Mouse (Mus musculus): ENCODE data around the gene Abi3. TPM values are rescaled to one million over a fixed set of nuclear protein-coding genes. Genes with fewer than 3 reads are reported as not detected.

Abi3 gene
- polyA plus RNA-seq, 1 experiment from 2014 or later: 1.5 TPM

DNA sequence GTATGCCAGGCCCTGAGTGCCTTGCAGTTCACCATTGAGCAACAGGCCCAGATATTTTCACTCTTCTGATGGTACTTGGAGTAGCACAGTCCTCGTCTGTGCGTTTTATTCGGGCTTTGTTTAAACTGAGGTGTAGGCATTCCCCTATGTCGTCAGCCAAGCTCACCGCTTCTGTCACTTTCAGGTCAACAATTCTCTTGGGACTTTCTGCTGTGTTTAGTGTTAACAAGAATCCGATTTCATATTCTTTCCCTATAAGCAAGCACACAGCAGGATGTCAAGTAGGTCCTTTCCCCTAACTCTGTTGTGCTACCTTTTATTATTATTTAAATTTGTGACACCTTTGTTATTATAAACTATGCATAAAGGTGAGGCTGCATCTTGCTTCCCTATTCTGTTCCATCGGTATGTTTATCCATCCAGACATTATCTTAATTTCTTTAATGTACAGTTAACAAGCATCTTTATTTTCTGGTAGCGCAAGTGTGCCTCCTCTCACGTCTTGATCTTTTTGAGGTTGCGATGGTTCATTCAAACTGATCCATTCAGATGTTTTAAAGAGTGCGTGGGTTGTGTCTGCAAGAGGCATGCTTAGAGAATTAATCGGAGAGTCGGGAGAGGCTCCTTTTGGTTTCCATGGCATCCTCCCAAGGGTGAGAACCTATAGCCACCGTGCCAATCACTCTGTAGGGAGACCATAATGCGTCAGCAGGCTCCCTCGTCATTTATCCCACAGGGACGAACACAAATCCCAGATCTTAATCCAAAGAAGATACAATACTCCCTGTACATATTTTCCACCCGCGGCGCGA, 15.6 kb upstream of the Abi3 start:
- peak overlapping the region; percentile 78 for H3K4me3 ChIP-seq
- peak overlapping the region; percentile 70 for H3K4me2 ChIP-seq
- no peaks in the 10 kb centered on the region for H3K27me3 ChIP-seq
- WGBS: 13% methylated on average over 21 of the region's 21 CpGs
- H3K9me3 ChIP-seq (replicated peaks): no peaks in the 10 kb centered on the region
- H3K27ac ChIP-seq: peak overlapping the region; percentile 79
- no peaks in the 10 kb centered on the region for H3K36me3 ChIP-seq (ENCODE audit: poor library complexity, severe bottlenecking)
- peak overlapping the region; percentile 67 for H3K9ac ChIP-seq
- H3K4me1 ChIP-seq: peaks cover 15% of the 10 kb centered on the region
- ATAC-seq: peak; percentile 21

DNA sequence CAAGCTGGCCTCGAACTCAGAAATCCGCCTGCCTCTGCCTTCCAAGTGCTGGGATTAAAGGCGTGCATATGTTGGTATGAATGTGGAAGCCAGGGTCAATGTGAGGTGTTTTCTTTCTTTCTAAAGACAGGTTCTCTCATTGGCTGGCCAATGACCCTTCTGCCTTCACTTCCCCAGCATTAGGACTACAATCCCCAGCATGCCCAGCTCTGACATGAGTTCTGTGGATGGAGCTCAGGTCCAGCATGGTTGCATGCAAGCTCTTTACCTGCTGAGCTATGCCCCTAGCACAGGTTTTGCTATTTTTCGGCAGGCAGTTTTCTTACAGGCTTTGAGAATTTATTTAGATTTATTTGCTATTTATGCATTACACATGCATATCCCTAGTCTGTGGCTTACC, 15.0 kb upstream of the Abi3 start:
- no peak overlapping the region for H3K27ac ChIP-seq
- 0 out of 2 replicates have a peak overlapping the region, but pooled peaks have one; percentile 78 for H3K4me3 ChIP-seq
- 83% methylated on average over 4 of the region's 4 CpGs for WGBS

DNA sequence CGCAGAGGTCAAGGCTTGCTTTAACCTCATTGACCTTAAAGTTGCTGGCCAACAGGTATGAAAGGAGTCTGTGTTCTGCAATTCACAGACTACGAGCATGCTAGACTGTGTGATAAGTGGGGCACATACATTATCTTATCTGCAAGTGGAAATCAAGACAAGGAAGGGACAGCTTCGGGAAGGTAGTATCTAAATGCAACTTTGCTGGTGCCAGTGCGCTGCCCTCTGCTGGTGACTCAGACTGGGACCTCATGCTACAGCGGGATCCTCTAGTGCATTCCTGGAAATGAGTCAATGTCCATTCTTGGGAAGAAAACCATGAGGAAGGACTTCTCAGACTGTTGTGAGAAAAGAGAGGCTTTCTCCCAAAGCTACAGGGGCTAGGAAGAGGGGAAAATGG, 11.4 kb upstream of the Abi3 start:
- H3K4me2 ChIP-seq: no peak overlapping the region
- 67% methylated on average over 5 of the region's 5 CpGs for WGBS
- H3K27ac ChIP-seq: no peak overlapping the region
- ATAC-seq: no peak
- H3K9ac ChIP-seq: no peak overlapping the region
- no peaks in the 10 kb centered on the region for H3K9me3 ChIP-seq (replicated peaks)
- peaks cover 20% of the 10 kb centered on the region for H3K27me3 ChIP-seq
- no peaks in the 10 kb centered on the region for H3K36me3 ChIP-seq (ENCODE audit: poor library complexity, severe bottlenecking)
- H3K4me3 ChIP-seq: no peak overlapping the region
- peaks cover 7% of the 10 kb centered on the region for H3K4me1 ChIP-seq

More for the DNA sequence above, 15.0 kb upstream of the Abi3 start:
- H3K4me2 ChIP-seq: peak overlapping the region; percentile 70
- H3K36me3 ChIP-seq (ENCODE audit: poor library complexity, severe bottlenecking): no peaks in the 10 kb centered on the region
- H3K27me3 ChIP-seq: peaks cover 2% of the 10 kb centered on the region; the same call in 1 of the 2 replicates
- H3K9me3 ChIP-seq (replicated peaks): no peaks in the 10 kb centered on the region
- ATAC-seq: no peak
- H3K9ac ChIP-seq: no peak overlapping the region
- peaks cover 15% of the 10 kb centered on the region for H3K4me1 ChIP-seq

DNA sequence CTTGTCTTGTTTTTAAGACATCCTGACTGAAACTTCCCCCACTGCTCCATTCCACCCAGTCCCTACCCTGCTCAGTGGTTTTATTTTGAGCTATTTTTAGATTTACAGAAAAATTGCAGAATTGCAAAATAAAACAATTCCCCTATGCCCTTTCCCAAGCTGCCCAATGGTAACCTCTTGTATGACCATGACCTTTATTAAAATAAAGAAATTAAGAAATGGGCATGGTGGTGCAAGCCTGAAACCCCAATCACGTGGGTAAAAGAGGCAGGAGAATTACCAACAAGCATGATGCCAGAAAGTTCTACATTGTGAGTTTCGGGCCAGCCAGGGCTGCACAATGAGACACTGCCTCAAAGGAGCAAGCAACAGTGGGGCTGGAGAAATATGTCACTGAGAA, 8.6 kb upstream of the Abi3 start:
- no peak overlapping the region for H3K4me2 ChIP-seq
- no peaks in the 10 kb centered on the region for H3K4me1 ChIP-seq
- peaks cover 20% of the 10 kb centered on the region for H3K27me3 ChIP-seq
- ATAC-seq: no peak
- no peaks in the 10 kb centered on the region for H3K9me3 ChIP-seq (replicated peaks)
- H3K4me3 ChIP-seq: no peak overlapping the region
- no peak overlapping the region for H3K9ac ChIP-seq
- WGBS: 72% methylated on average over 2 of the region's 2 CpGs
- no peak overlapping the region for H3K27ac ChIP-seq
- H3K36me3 ChIP-seq (ENCODE audit: poor library complexity, severe bottlenecking): no peaks in the 10 kb centered on the region

DNA sequence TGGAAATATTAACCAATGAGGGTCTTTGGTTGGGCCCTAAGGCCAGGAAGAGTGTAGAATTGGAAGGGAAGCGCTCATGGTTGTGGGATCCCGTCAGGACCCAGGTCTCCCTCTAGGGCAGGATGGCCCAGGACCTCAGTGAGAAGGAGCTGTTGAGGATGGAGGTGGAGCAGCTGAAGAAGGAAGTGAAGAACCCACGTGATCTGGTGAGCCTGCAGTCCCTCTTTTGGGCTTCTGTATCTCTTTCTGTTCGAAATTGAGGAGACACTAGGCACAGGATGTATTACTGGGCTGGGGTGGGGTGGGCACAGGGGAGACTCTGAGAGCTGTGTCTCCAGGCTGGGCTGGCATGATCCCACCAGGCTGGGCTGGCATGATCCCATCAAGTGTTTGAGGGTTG, 2.7 kb upstream of the Abi3 start:
- Histone ChIP-seq H3K9me3 (replicated peaks) (no peaks in the 10 kb centered on the region), H3K36me3 (ENCODE audit: poor library complexity, severe bottlenecking) (no peaks in the 10 kb centered on the region), H3K4me3 (no peak overlapping the region), H3K9ac (no peak overlapping the region), H3K4me1 (no peaks in the 10 kb centered on the region), H3K27ac (no peak overlapping the region), H3K4me2 (no peak overlapping the region), H3K27me3 (peaks cover 25% of the 10 kb centered on the region; the same call in 1 of the 2 replicates)
- ATAC-seq: no peak
- 81% methylated on average over 4 of the region's 4 CpGs for WGBS

DNA sequence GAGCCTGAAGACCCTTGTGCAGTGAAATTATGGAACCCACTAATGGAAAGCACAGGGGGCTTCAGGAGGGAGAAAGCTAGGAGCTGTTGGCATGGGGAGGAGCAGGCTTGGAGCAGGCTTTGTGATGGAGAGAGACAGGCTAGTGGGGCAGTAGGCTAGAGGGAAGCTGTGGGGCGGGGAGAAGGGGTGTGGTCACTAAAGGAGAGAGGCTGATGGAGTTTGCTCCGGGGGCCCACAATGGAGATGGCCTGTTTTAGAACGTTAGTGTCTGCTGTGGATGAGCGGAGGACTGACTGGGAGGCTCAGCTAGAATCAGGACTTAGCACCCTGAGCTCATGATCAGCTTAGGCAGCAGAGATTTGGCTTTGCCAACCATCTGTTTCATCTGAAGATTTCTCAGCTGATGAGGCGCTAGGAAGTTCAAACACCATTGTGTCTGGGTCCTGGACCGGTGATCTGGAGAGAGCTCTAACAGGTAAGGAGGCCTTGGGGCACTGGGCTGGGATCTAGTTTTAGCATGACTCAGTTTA, 1.2 kb upstream of the Abi3 start:
- 64% methylated on average over 6 of the region's 6 CpGs for WGBS
- Histone ChIP-seq H3K9me3 (replicated peaks) (no peaks in the 10 kb centered on the region), H3K36me3 (ENCODE audit: poor library complexity, severe bottlenecking) (no peaks in the 10 kb centered on the region), H3K4me2 (no peak overlapping the region), H3K27ac (no peak overlapping the region), H3K4me3 (no peak overlapping the region), H3K9ac (no peak overlapping the region), H3K4me1 (0 out of 2 replicates have a peak, but pooled peaks cover 3% of the 10 kb centered on the region), H3K27me3 (peaks cover 30% of the 10 kb centered on the region; the same call in 1 of the 2 replicates)
- no peak for ATAC-seq

DNA sequence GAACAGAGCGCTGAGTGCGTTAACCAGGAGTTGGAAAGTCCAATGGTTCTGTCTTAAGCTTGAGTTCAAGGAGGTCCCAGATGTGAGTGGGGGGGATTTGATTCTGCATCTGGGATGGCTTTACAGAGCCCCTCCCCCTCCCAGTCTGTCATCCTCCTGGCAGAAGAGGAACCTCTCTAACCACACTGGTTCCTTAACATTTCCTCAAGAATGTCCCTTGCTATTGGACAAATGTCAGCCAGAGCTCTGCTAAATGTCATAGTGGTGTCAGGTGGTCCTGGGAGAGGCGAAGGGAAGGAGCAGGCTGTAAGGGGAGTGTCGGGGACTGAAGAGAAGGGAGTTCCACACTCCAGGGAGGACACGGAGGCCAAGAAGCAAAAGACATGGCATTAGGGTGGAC, 677 bp upstream of the Abi3 start:
- no peak overlapping the region for H3K4me3 ChIP-seq
- H3K9me3 ChIP-seq (replicated peaks): no peaks in the 10 kb centered on the region
- no peak overlapping the region for H3K27ac ChIP-seq
- peaks cover 33% of the 10 kb centered on the region for H3K27me3 ChIP-seq
- 0 out of 2 replicates have a peak, but pooled peaks cover 4% of the 10 kb centered on the region for H3K4me1 ChIP-seq
- no peak overlapping the region for H3K9ac ChIP-seq
- 82% methylated on average over 5 of the region's 5 CpGs for WGBS
- no peak overlapping the region for H3K4me2 ChIP-seq
- no peak for ATAC-seq
- no peaks in the 10 kb centered on the region for H3K36me3 ChIP-seq (ENCODE audit: poor library complexity, severe bottlenecking)

DNA sequence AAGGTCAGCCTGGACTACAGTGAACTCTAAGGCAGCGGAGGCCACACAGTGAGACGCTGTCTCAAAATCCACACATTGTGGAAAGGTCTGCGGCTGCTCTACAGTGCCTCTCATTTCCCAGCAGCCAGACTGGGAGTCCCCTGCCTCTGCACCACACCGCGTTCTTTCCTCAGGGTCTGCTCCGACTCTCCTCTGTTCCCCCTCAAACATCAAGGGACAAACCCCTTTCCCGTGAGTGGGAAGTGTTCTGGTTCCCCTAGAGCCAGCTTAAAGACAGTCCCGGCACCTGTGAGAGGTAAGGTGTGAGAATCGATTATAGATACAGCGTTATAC, 812 bp downstream of the Abi3 start:
- H3K36me3 ChIP-seq (ENCODE audit: poor library complexity, severe bottlenecking): no peaks in the 10 kb centered on the region
- peaks cover 9% of the 10 kb centered on the region; the same call in 1 of the 2 replicates for H3K4me1 ChIP-seq
- no peak overlapping the region for H3K9ac ChIP-seq
- H3K9me3 ChIP-seq (replicated peaks): no peaks in the 10 kb centered on the region
- H3K4me2 ChIP-seq: no peak overlapping the region
- H3K27me3 ChIP-seq: peaks cover 48% of the 10 kb centered on the region
- WGBS: 67% methylated on average over 10 of the region's 10 CpGs
- no peak overlapping the region for H3K4me3 ChIP-seq
- ATAC-seq: no peak
- H3K27ac ChIP-seq: no peak overlapping the region

DNA sequence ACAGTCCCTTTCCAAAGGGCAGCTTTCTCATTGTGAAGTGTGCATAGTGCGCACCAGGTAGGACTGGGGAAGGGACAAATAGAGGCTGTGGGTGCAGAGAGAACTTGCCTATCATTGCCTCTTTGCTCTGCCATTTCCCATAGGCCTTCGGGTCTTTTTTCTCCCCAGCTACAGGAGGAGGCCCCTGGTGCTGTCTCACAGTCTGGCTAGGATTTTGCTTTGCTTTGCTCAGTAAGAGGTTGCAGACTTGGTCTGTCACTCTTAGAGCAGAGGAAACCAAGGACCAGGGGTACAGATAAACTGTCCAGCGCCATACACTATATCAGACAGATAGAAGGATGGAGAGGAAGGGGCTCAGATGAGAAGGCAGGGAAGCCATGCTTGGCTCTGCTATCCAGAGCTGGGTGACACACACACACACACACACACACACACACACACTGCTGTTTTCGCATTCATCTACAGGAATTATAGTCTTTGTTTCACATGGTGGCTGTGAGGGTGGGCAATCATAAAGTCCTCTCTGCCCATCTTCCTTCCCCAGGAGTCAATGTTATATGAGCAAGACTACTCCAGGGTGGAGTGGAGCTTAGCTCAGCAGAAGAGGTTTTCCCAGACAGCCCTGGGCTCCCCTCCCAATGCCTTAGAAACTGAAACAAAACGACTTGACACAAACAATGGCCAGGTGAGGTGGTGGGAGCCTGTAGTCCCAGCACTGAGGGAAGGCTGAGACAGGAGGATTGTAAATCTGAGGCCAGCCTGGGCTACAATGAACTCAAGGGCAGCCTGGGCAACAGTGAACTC, 1.4 kb downstream of the Abi3 start:
- WGBS: 76% methylated on average over 5 of the region's 5 CpGs
- Histone ChIP-seq H3K9ac (no peak overlapping the region), H3K27me3 (peaks cover 54% of the 10 kb centered on the region), H3K4me2 (no peak overlapping the region), H3K9me3 (replicated peaks) (no peaks in the 10 kb centered on the region), H3K4me1 (peaks cover 9% of the 10 kb centered on the region; the same call in 1 of the 2 replicates), H3K27ac (no peak overlapping the region), H3K36me3 (ENCODE audit: poor library complexity, severe bottlenecking) (no peaks in the 10 kb centered on the region), H3K4me3 (no peak overlapping the region)
- ATAC-seq: no peak

DNA sequence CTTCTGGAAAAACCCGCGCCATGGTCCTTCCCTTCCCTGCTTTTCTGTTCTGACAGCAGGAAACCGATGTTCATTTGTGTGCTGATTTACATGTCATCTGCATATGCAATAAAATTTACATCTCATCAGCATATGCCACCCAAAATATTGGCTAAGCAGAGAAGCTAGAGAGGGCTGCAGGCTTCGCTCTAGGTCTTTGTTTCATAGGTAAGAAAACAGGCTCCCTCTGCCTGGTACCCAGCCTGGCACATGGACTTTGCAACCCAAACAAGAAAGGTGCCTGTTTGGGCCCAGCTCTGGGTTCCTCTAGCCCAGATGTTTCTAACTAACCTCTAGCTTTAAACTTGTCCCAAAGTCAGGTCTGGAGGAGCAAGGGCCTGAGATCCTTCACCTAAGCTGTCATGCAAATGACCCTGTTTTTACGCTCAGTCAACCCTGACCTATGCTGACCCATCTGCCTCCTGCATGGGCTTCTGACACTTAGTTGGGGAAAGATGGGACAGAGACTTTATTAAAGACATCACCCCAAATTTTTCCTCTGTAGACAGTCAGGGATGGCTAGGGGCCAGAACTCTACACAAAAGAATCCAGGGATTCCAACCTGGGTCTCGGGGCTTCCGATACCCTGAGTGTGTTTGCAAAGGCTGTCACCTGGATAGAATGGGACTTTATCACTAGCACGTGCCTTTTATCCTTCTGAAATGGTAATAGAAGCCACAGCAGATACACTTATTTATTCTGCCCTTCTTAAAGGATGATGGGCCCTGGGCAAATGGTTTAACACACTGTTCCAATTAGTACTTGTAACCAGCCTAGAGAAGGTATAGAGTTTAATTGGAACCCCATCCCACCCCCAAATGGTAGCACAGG, 3.0 kb downstream of the Abi3 start:
- peak; percentile 21; the same call in 1 of the 2 replicates for ATAC-seq
- H3K27ac ChIP-seq: no peak overlapping the region

DNA sequence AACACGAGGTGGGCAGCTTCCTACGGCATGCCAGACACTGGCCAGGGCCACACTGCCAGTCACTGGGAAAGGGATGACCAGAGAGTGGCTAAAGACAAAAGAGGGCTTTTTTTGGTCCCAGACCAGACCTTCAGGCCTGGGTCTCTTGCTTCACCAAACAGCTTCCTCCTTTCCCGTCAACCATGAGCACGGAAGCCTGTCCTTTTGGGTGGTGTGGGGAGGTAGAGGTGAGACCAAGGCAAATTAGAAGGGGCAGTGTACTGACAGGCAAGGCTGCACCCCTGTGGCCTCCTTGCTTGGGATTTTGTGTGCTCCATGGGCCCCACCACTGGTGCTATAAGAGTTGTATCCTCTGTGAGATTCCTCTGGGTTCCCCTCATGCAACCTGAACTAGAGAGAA, 3.7 kb downstream of the Abi3 start:
- Histone ChIP-seq H3K9ac (no peak overlapping the region), H3K4me3 (no peak overlapping the region), H3K36me3 (ENCODE audit: poor library complexity, severe bottlenecking) (no peaks in the 10 kb centered on the region), H3K27ac (no peak overlapping the region), H3K4me1 (peaks cover 18% of the 10 kb centered on the region), H3K27me3 (peaks cover 77% of the 10 kb centered on the region), H3K9me3 (replicated peaks) (no peaks in the 10 kb centered on the region), H3K4me2 (no peak overlapping the region)
- 81% methylated on average over 4 of the region's 4 CpGs for WGBS
- ATAC-seq: no peak

More for the DNA sequence above, 3.0 kb downstream of the Abi3 start:
- peaks cover 11% of the 10 kb centered on the region for H3K4me1 ChIP-seq
- H3K4me3 ChIP-seq: no peak overlapping the region
- H3K9ac ChIP-seq: no peak overlapping the region
- H3K4me2 ChIP-seq: no peak overlapping the region
- 71% methylated on average over 8 of the region's 8 CpGs for WGBS
- no peaks in the 10 kb centered on the region for H3K9me3 ChIP-seq (replicated peaks)
- peaks cover 70% of the 10 kb centered on the region for H3K27me3 ChIP-seq
- H3K36me3 ChIP-seq (ENCODE audit: poor library complexity, severe bottlenecking): no peaks in the 10 kb centered on the region
